Mouse (Mus musculus): ENCODE results near the gene Mybph.

The Mybph gene

GRCm38 (mm10) chr1:134184089-134184488 is 9.2 kb upstream of the Mybph start:
- DNase-seq (ENCODE audit: low spot score in 2 of 2) = no peak

- DNase-seq (ENCODE audit: low spot score in 2 of 2) = no peak
Observed at GRCm38 (mm10) chr1:134188217-134188616, 5.0 kb upstream of the Mybph start.

GRCm38 (mm10) chr1:134188989-134189729 is 4.1 kb upstream of the Mybph start:
- DNase-seq (ENCODE audit: low spot score in 2 of 2) = no peak

- DNase-seq (ENCODE audit: low spot score in 2 of 2) = no peak
Observed at GRCm38 (mm10) chr1:134191192-134191591, 2.1 kb upstream of the Mybph start.

- DNase-seq (ENCODE audit: low spot score in 2 of 2) = no peak
Observed at GRCm38 (mm10) chr1:134192024-134192423, 1.2 kb upstream of the Mybph start.

- DNase-seq (ENCODE audit: low spot score in 2 of 2) = no peak
Observed at GRCm38 (mm10) chr1:134193674-134194197, 488 bp downstream of the Mybph start.

- DNase-seq (ENCODE audit: low spot score in 2 of 2) = no peak
Observed at GRCm38 (mm10) chr1:134194298-134195022, 1.2 kb downstream of the Mybph start.

- DNase-seq (ENCODE audit: low spot score in 2 of 2) = no peak
Observed at GRCm38 (mm10) chr1:134195117-134195516, 1.9 kb downstream of the Mybph start.

GRCm38 (mm10) chr1:134195571-134195970 is 2.3 kb downstream of the Mybph start:
- no peak for DNase-seq (ENCODE audit: low spot score in 2 of 2)

- DNase-seq (ENCODE audit: low spot score in 2 of 2) = no peak
Observed at GRCm38 (mm10) chr1:134195979-134196378, 2.7 kb downstream of the Mybph start.

- peak; percentile 65 to 82 for DNase-seq (ENCODE audit: low spot score in 2 of 2)
Observed at GRCm38 (mm10) chr1:134196386-134196785, 3.1 kb downstream of the Mybph start.

GRCm38 (mm10) chr1:134197325-134197982 is 4.2 kb downstream of the Mybph start:
- no peak for DNase-seq (ENCODE audit: low spot score in 2 of 2)

GRCm38 (mm10) chr1:134198197-134198995 is 5.1 kb downstream of the Mybph start:
- DNase-seq (ENCODE audit: low spot score in 2 of 2) = no peak

GRCm38 (mm10) chr1:134200481-134200880 is 7.2 kb downstream of the Mybph start:
- DNase-seq (ENCODE audit: low spot score in 2 of 2) = no peak

GRCm38 (mm10) chr1:134200998-134201686 is 7.9 kb downstream of the Mybph start:
- no peak for DNase-seq (ENCODE audit: low spot score in 2 of 2)

- peak in 1 of 2 experiments; percentile 54 for DNase-seq (ENCODE audit: low spot score in 2 of 2)
Observed at GRCm38 (mm10) chr1:134201751-134202420, 8.6 kb downstream of the Mybph start.

GRCm38 (mm10) chr1:134204230-134204629 is 11.0 kb downstream of the Mybph start:
- DNase-seq (ENCODE audit: low spot score in 2 of 2) = no peak

- no peak for DNase-seq (ENCODE audit: low spot score in 2 of 2)
Observed at GRCm38 (mm10) chr1:134205296-134206018, 12.2 kb downstream of the Mybph start.

- no peak for DNase-seq (ENCODE audit: low spot score in 2 of 2)
Observed at GRCm38 (mm10) chr1:134206085-134206484, 12.8 kb downstream of the Mybph start.
